Mouse (Mus musculus) limb, embryonic 12.5 days (tissue): ENCODE measurements around the gene Nfkbiz. TPM values are rescaled to one million over a fixed set of nuclear protein-coding genes. Genes with fewer than 3 reads are reported as not detected.
"Not testable (repeated sequence)": the region's sequence is repeated elsewhere in the genome, so short reads cannot be mapped to it uniquely, and the experiment has no call there.

Source experiments
- ATAC-seq: fragments of 200-750 bp; cut with Nextera tagmentation; 2 replicates; pipeline ENCODE4 v1.8.0; 2017; ENCODE audit warnings: low read depth, moderate TSS enrichment; ENCODE audit not compliant: insufficient number of reproducible peaks, insufficient read depth, low FRiP score, low TSS enrichment
- H3K27ac ChIP-seq: fragments of 300-500 bp; sonication (generic); 2 replicates; pipeline ENCODE4 v1.5.1; 2016; ENCODE audit warnings: mild to moderate bottlenecking, moderate library complexity
- H3K27me3 ChIP-seq: fragments of 300-500 bp; sonication (generic); 2 replicates; pipeline ENCODE4 v1.6.1; 2016; ENCODE audit warnings: mild to moderate bottlenecking, moderate library complexity
- H3K36me3 ChIP-seq: fragments of 300-500 bp; sonication (generic); 2 replicates; pipeline ENCODE4 v1.6.1; 2016; ENCODE audit warnings: mild to moderate bottlenecking, moderate library complexity
- H3K4me1 ChIP-seq: fragments of 300-500 bp; sonication (generic); replicated peaks from 2 replicates; pipeline ENCODE4 v1.6.1; 2016
- H3K4me2 ChIP-seq: fragments of 300-500 bp; sonication (generic); 2 replicates; pipeline ENCODE4 v1.6.1; 2016; ENCODE audit warnings: mild to moderate bottlenecking, moderate library complexity
- H3K4me3 ChIP-seq: fragments of 300-500 bp; sonication (generic); replicated peaks from 2 replicates; pipeline ENCODE4 v1.5.1; 2016; ENCODE audit warnings: mild to moderate bottlenecking
- H3K9ac ChIP-seq: fragments of 300-500 bp; sonication (generic); replicated peaks from 2 replicates; pipeline ENCODE4 v1.6.1; 2016; ENCODE audit warnings: mild to moderate bottlenecking, moderate library complexity
- H3K9me3 ChIP-seq: fragments of 300-500 bp; sonication (generic); 2 replicates; pipeline ENCODE4 v1.6.1; 2016; ENCODE audit warnings: mild to moderate bottlenecking, moderate library complexity
- WGBS: fragments of 180-500 bp; shearing (Covaris S2); methylation state at CpG from one replicate; pipeline ENCODE4 v1.1.7; 2016; 5-methylcytosine and 5-hydroxymethylcytosine counted together
- polyA plus RNA-seq: library from polyadenylated mRNA; unstranded; fragments of >200 nt; fragmentation: Nextera tagmentation; extraction: Ambion mirVana; gene quantifications from 2 replicates; pipeline ENCODE4 v1.2.1, GENCODE M21; 2016

Gene Nfkbiz
- 3.5 TPM in 2 replicates for polyA plus RNA-seq

DNA sequence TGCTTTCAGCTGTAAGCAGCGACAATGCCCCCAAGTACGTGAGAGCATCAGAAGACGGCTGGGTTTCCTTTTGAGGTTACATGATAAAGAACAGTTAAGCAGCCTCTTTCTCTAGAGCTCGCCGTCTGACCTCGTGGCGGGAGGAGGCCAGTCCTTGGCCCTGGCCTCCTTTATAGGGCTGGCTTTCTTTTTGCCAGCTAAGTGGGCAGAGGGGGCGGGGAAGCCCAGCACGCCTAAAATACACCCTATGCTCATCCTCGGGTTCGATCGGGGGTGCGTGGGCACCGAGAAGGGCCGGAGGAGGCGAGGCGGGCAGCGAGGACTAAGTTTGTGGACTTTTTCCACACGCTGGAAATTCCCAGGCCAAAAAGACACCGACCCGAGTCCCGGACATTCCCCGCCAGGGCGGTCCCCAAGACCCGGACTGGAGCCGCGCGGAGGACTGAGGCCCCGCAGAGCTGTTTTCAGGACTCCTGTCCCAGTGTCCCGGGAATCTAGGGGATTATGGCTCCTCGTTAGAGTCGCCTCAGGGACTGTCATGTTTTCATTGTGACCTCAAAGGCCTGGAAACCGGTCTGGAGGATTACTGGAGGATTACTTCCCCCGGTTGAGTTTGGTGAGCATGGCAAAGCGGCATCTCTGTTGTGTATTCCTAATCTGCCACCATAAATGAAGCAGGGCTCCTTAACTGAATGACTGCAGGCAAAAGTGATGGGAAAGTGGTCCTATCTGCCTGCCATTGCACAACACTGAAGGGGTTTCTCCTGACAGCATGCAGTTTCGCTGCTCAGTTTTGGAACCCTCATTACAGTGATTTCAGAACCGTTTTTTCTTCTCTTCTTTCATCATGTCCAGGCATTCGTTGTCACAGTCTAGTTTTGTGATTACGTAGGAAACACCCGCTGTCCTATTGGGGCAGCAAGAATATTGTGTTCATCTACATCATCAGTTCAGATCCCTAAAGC is at the start of gene Nfkbiz:
Nfkbiz (minus strand) TSS at position 390 of the 965 bp plus-strand sequence.
- peak within 1 kb of the TSS; percentile 62 for H3K4me3 ChIP-seq
- under 1% methylated on average over 40 of the region's 40 CpGs for WGBS
- peak within 1 kb of the TSS; percentile 64 for H3K4me2 ChIP-seq
- ATAC-seq = peak; percentile 91
- peak within 1 kb of the TSS; percentile 76 for H3K9ac ChIP-seq
- H3K27me3 ChIP-seq = no peaks in the 10 kb centered on the region
- peaks cover 11% of the 10 kb centered on the region; the same call in 1 of the 2 replicates for H3K36me3 ChIP-seq
- H3K4me1 ChIP-seq = no peaks in the 10 kb centered on the region
- no peaks in the 10 kb centered on the region for H3K9me3 ChIP-seq
- H3K27ac ChIP-seq = peak within 1 kb of the TSS; percentile 79

- Histone ChIP-seq H3K27me3 (no peaks in the 10 kb centered on the region), H3K4me3 (no peak overlapping the region), H3K36me3 (peaks cover 18% of the 10 kb centered on the region), H3K4me1 (no peaks in the 10 kb centered on the region), H3K4me2 (no peak overlapping the region), H3K27ac (no peak overlapping the region), H3K9ac (no peak overlapping the region), H3K9me3 (no peaks in the 10 kb centered on the region)
- ATAC-seq = no peak
- WGBS = 61% methylated on average over 7 of the region's 7 CpGs
Observed at GRCm38 (mm10) chr16:55887814-55888583, 49.3 kb upstream of the Nfkbiz start.

- Histone ChIP-seq H3K4me1 (no peaks in the 10 kb centered on the region), H3K9ac (no peak overlapping the region), H3K4me3 (no peak overlapping the region), H3K4me2 (no peak overlapping the region), H3K27me3 (no peaks in the 10 kb centered on the region), H3K9me3 (no peaks in the 10 kb centered on the region), H3K36me3 (peaks cover 10% of the 10 kb centered on the region), H3K27ac (no peak overlapping the region)
- 80% methylated on average over 11 of the region's 11 CpGs for WGBS
- no peak for ATAC-seq
Observed at GRCm38 (mm10) chr16:55884246-55884645, 45.5 kb upstream of the Nfkbiz start.

- Histone ChIP-seq H3K9me3 (no peaks in the 10 kb centered on the region), H3K27ac (no peak overlapping the region), H3K9ac (no peak overlapping the region), H3K4me3 (no peak overlapping the region), H3K27me3 (no peaks in the 10 kb centered on the region), H3K4me1 (no peaks in the 10 kb centered on the region), H3K36me3 (no peaks in the 10 kb centered on the region), H3K4me2 (no peak overlapping the region)
- ATAC-seq = no peak
- 76% methylated on average over 6 of the region's 6 CpGs for WGBS
Observed at GRCm38 (mm10) chr16:55876025-55876424, 37.3 kb upstream of the Nfkbiz start.

GRCm38 (mm10) chr16:55863832-55864231 is 25.1 kb upstream of the Nfkbiz start:
- H3K27ac ChIP-seq = no peak overlapping the region
- H3K9ac ChIP-seq = no peak overlapping the region
- no peaks in the 10 kb centered on the region for H3K27me3 ChIP-seq
- no peaks in the 10 kb centered on the region for H3K9me3 ChIP-seq
- 70% methylated on average over 4 of the region's 4 CpGs for WGBS
- no peaks in the 10 kb centered on the region for H3K4me1 ChIP-seq
- H3K36me3 ChIP-seq = peaks cover 13% of the 10 kb centered on the region; the same call in 1 of the 2 replicates
- no peak overlapping the region for H3K4me2 ChIP-seq
- ATAC-seq = no peak
- no peak overlapping the region for H3K4me3 ChIP-seq

GRCm38 (mm10) chr16:55863149-55863815 is 24.6 kb upstream of the Nfkbiz start:
- Histone ChIP-seq H3K4me2 (no peak overlapping the region), H3K36me3 (peaks cover 13% of the 10 kb centered on the region; the same call in 1 of the 2 replicates), H3K27me3 (no peaks in the 10 kb centered on the region), H3K4me1 (no peaks in the 10 kb centered on the region), H3K9me3 (no peaks in the 10 kb centered on the region), H3K4me3 (no peak overlapping the region), H3K9ac (no peak overlapping the region), H3K27ac (no peak overlapping the region)
- ATAC-seq = no peak
- WGBS = 29% methylated on average over 7 of the region's 7 CpGs

DNA sequence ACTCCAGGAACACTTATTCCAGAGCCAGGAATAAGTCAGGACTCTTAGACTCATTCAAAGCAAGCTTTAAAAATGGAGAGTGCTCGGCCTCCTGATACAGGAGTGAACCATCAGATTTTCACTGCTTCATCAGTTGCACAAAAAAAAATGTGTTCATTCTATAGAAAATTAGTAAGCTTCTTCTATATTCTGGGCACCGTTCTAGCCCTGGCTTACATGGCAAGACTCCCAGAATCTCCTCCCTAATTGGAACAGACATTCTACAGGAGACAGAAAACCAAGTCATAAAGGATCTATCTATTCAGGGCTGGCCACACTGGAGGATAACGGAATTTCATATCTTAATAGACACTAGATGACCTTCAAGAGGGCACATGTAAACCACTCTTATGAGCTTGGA is 22.4 kb upstream of the Nfkbiz start:
- Histone ChIP-seq H3K9ac (no peak overlapping the region), H3K27me3 (no peaks in the 10 kb centered on the region), H3K4me1 (no peaks in the 10 kb centered on the region), H3K9me3 (no peaks in the 10 kb centered on the region), H3K4me2 (no peak overlapping the region), H3K27ac (no peak overlapping the region), H3K4me3 (no peak overlapping the region), H3K36me3 (peaks cover 18% of the 10 kb centered on the region; the same call in 1 of the 2 replicates)
- WGBS = 81% methylated on average over 3 of the region's 3 CpGs
- ATAC-seq = no peak

DNA sequence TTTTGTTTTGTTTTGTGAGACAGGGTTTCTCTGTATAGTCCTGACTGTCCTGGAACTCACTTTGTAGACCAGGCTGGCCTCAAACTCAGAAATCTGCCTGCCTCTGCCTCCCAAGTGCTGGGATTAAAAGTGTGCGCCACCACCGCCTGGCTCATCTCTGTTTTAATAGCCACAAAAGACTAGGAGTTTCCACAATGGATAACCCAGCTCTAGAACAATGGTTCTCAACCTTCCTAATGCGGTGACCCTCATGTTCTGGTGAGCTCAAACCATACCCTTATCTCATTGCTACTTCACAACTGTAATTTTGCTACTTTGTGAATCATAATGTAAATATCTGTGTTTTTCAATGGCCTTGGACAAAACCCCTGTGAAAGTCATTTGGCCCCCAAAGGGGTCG is 20.7 kb upstream of the Nfkbiz start:
- not testable (repeated sequence) for H3K9me3 ChIP-seq, H3K27me3 ChIP-seq, ATAC-seq, H3K9ac ChIP-seq, H3K4me3 ChIP-seq, H3K4me1 ChIP-seq, H3K4me2 ChIP-seq, H3K27ac ChIP-seq
- WGBS = 86% methylated on average over 4 of the region's 4 CpGs
- peaks cover 12% of the 10 kb centered on the region; the same call in 1 of the 2 replicates for H3K36me3 ChIP-seq

DNA sequence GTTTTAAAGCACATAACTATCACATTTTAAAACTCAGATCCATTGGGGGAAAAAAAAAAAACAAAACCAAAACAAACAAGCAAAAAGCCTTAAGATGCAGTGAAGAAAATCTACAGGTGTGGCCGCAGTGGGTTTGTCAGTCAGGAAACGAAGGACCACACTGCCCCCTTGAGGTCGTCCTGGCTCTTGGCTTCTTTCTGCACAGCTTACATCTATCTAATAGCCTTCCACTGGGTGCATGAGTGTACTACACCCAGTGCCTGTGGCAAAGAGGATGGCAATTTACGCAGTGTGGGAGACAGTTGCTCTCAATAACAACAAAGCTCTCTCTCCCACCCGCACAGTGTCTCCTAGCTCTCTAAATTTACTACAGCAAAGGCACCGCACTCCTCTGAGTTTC is 19.8 kb upstream of the Nfkbiz start:
- Histone ChIP-seq H3K36me3 (peaks cover 12% of the 10 kb centered on the region; the same call in 1 of the 2 replicates), H3K27ac (no peak overlapping the region), H3K9ac (no peak overlapping the region), H3K4me1 (no peaks in the 10 kb centered on the region), H3K9me3 (no peaks in the 10 kb centered on the region), H3K27me3 (no peaks in the 10 kb centered on the region), H3K4me3 (no peak overlapping the region), H3K4me2 (no peak overlapping the region)
- 68% methylated on average over 6 of the region's 6 CpGs for WGBS
- no peak for ATAC-seq

DNA sequence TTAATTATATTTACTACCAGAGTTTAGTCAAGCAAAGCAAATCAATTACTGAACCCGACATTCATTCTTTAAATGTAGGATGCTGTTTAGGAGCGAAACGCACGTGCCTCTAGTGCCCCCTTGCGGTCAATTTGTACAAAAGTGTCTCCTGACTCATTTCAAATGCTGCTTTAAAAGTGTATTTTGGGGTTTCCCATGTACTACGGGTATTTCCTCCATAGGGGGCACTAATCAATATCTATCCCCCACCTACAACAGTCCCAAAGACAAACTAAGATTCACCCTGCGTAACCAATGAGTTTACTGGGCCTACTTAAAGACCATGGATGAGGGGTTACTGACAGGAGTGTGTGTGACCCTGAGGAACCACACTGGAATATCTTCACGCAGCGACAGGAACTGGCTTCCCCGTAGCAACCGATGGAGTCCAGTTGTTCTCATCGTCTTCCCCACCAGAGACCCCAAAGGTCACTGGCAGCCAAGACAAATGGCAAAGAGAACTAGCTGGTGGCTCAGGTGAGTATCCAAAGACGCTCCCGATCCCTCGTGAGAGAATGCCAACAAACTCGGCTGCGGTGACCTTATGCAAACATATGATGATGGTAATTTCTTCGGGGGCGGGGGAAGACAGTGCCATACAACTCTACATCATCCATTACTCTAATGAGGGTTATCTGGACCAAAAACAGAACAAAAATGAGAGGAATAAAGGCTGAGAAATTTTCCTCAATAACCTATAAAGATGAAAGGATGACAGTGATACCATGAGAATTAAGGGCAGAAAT is 14.4 kb upstream of the Nfkbiz start:
- peaks cover 10% of the 10 kb centered on the region; the same call in 1 of the 2 replicates for H3K36me3 ChIP-seq
- no peaks in the 10 kb centered on the region for H3K4me1 ChIP-seq
- WGBS = 59% methylated on average over 19 of the region's 19 CpGs
- no peak overlapping the region for H3K4me2 ChIP-seq
- H3K4me3 ChIP-seq = no peak overlapping the region
- no peaks in the 10 kb centered on the region for H3K9me3 ChIP-seq
- no peak overlapping the region for H3K9ac ChIP-seq
- H3K27me3 ChIP-seq = no peaks in the 10 kb centered on the region
- no peak for ATAC-seq
- no peak overlapping the region for H3K27ac ChIP-seq
